Mouse (Mus musculus) kidney, postnatal 0 days (tissue): ENCODE data around the gene Insc. TPM values are rescaled to one million over a fixed set of nuclear protein-coding genes. Genes with fewer than 3 reads are reported as not detected.

Source experiments
- ATAC-seq: fragments of 200-750 bp; cut with Nextera tagmentation; replicated peaks from 2 replicates; pipeline ENCODE4 v1.8.0; 2017; ENCODE audit warnings: low read depth, moderate number of reproducible peaks, moderate TSS enrichment, moderate library complexity; ENCODE audit not compliant: low FRiP score
- DNase-seq: peaks from one replicate; pipeline ENCODE4 v3.0.0-alpha.2; 2016; ENCODE audit warnings: low spot score
- H3K27ac ChIP-seq: fragments of 300-500 bp; sonication (generic); 2 replicates; pipeline ENCODE4 v1.5.1; 2014; ENCODE audit warnings: mild to moderate bottlenecking
- H3K27me3 ChIP-seq: fragments of 300-500 bp; sonication (generic); 2 replicates; pipeline ENCODE4 v1.6.1; 2014; ENCODE audit warnings: low read length, mixed read lengths; ENCODE audit not compliant: insufficient read depth
- H3K36me3 ChIP-seq: fragments of 300-500 bp; sonication (generic); 2 replicates; pipeline ENCODE4 v1.6.1; 2014; ENCODE audit warnings: low read length, mixed read lengths; ENCODE audit not compliant: insufficient read depth
- H3K4me1 ChIP-seq: fragments of 300-500 bp; sonication (generic); replicated peaks from 2 replicates; pipeline ENCODE4 v1.6.1; 2014; ENCODE audit warnings: antibody characterized with exemption, low read length, mixed read lengths; ENCODE audit not compliant: insufficient read depth
- H3K4me2 ChIP-seq: fragments of 300-500 bp; sonication (generic); 2 replicates; pipeline ENCODE4 v1.6.1; 2014; ENCODE audit warnings: mild to moderate bottlenecking, low read length, moderate library complexity, mixed read lengths
- H3K4me3 ChIP-seq: fragments of 300-500 bp; sonication (generic); replicated peaks from 2 replicates; pipeline ENCODE4 v1.5.1; 2014; ENCODE audit warnings: low read depth, low read length
- H3K9ac ChIP-seq: fragments of 300-500 bp; sonication (generic); 2 replicates; pipeline ENCODE4 v1.6.1; 2014; ENCODE audit warnings: low read depth, low read length
- H3K9me3 ChIP-seq: fragments of 300-500 bp; sonication (generic); replicated peaks from 2 replicates; pipeline ENCODE4 v1.6.1; 2016; ENCODE audit warnings: low read length, inconsistent platforms, mixed read lengths
- CTCF ChIP-seq: IDR thresholded peaks from 2 replicates; pipeline ENCODE4 v1.5.1; 2016; ENCODE audit warnings: antibody characterized with exemption, low read depth, mild to moderate bottlenecking, moderate library complexity
- WGBS: fragments of 180-500 bp; shearing (Covaris S2); extraction: QIAGEN DNeasy Blood & Tissue Kit; methylation state at CpG from one replicate; pipeline ENCODE4 v1.1.7; 2014; 5-methylcytosine and 5-hydroxymethylcytosine counted together
- polyA plus RNA-seq: library from polyadenylated mRNA; unstranded; fragments of >200 nt; fragmentation: Nextera tagmentation; extraction: Ambion mirVana; gene quantifications from 2 replicates; pipeline ENCODE4 v1.2.1, GENCODE M21; 2015

Gene Insc
- polyA plus RNA-seq, 1 experiment from 2014 or later: 3.5 TPM

DNA sequence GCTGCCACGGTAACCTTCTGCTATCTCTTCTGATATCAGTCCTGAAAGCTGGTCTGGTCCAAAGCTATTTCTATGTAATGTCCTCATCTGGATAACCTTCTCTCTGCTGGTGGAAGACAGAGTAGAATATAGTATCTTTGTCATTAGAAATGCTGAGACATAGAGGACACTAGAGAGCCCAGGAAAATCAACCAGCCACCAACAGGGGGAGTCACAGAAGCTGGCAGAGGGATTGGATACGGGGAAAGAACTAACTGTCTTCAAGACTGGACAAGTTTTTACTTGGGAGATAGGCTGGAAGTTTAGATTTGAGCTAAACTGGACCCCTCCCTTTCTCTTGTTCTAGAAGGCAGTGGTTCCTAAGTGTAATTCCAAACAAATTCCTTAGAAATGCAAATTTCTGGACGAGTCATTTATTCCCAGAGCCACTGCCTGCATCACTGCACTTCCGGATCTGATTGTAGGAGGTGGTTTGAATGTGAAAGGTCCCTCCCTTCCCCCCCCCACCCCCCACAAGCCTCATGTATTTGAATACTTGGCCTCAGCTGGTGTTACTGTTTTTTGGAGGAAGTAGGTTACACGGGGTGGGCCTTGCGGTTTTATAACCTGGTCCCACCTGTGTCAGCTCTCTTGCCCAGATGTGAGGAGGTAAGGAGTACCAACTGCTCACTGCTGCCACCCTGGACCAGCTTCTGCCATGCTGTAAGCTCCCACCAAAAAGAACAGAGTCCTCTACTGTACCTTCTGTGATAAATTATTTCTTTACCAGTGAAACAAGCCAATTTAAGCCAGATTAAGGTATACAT is 2.9 kb upstream of the Insc start:
- TF ChIP-seq CTCF: peak; percentile 57
- ATAC-seq: no peak

DNA sequence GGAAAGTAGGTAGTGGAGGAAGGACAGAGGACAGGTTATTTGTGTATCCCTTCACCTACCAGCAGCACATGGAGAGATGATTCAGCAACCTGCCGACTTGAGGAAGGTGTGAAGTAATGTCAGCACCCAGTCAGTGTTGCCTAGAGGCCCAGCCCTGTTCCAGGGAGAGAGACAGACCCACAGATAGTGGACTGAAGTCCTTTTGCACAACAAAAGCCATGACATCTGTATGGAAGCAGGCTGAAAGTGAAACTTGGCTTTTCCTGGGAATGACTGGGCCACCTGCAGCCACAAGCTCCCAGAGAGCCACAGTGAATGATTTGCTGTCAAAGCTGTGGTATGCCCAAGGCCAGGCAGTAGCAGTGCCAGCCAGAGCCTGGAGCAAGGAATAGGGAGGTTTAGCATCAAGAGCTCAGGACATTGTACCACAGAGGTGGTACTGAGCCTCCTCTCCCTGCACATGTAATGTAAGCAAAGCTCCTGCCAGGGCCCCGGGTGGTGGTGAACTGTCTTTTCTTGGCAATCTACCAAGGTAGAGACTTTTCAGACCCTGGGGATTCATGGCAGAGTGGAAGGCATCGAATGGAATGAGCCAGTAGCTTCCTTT is 1.2 kb downstream of the Insc start:
- H3K4me3 ChIP-seq: no peak overlapping the region
- no peak overlapping the region for H3K27ac ChIP-seq
- WGBS: 56% methylated on average over 3 of the region's 3 CpGs
- no peak overlapping the region for H3K4me2 ChIP-seq
- DNase-seq (no peak), ATAC-seq (no peak)
- no peaks in the 10 kb centered on the region for H3K36me3 ChIP-seq
- H3K27me3 ChIP-seq: no peaks in the 10 kb centered on the region
- no peak overlapping the region for H3K9ac ChIP-seq
- no peaks in the 10 kb centered on the region for H3K9me3 ChIP-seq
- no peak for TF ChIP-seq CTCF
- 0 out of 2 replicates have a peak, but pooled peaks cover 5% of the 10 kb centered on the region for H3K4me1 ChIP-seq

More for the DNA sequence above, 2.9 kb upstream of the Insc start:
- Histone ChIP-seq H3K9me3 (no peaks in the 10 kb centered on the region), H3K9ac (no peak overlapping the region), H3K4me2 (no peak overlapping the region), H3K27ac (no peak overlapping the region), H3K4me1 (0 out of 2 replicates have a peak, but pooled peaks cover 4% of the 10 kb centered on the region), H3K36me3 (no peaks in the 10 kb centered on the region), H3K27me3 (no peaks in the 10 kb centered on the region), H3K4me3 (no peak overlapping the region)
- 42% methylated on average over 6 of the region's 6 CpGs for WGBS
- peak; percentile 28 for DNase-seq

DNA sequence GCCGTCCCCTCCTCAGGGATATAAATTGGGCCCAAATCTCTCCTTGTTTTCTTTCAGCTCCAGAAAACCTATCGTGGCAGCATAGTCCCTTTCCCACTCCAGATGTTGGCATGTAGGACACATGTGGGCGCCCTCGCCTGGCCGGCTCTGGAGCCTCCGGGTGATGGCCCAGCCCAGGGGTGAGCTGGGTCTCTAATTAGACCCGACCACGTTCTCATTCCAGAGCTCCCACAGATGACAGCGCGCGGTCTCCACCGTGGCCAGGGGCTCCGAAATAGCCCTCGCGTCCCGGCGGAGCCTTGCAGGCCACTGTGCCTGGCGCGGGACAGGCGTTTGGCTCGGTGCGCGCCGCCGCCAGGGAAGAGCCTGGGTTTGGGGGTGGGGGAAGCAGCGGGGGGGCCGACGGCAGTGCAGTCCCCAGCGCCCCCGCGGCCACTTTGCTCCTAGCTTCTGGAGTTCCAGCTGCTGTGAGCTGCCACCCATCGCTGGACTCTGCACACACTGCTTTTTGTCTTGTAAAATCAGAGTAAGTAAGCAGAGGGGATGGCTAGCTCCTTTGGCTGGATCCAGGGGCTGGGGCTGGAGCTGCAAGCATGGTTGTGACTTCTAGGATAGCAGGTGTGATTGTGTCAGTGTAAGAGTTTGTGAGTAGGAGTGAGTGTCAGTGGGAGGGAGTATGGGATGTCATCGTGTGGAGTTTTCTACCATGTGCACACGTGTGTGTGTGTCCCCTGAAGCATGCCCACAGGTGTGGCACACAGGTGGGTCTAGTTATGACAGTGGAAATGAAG is 2.2 kb downstream of the Insc start:
- H3K4me3 ChIP-seq: peak overlapping the region; percentile 28
- 3% methylated on average over 34 of the region's 34 CpGs for WGBS
- no peaks in the 10 kb centered on the region for H3K27me3 ChIP-seq
- 0 out of 2 replicates have a peak, but pooled peaks cover 5% of the 10 kb centered on the region for H3K4me1 ChIP-seq
- 0 out of 2 replicates have a peak overlapping the region, but pooled peaks have one; percentile 27 for H3K9ac ChIP-seq
- peak; percentile 30; the same call in 1 of the 2 replicates for TF ChIP-seq CTCF
- ATAC-seq (no peak), DNase-seq (no peak)
- H3K27ac ChIP-seq: no peak overlapping the region
- H3K36me3 ChIP-seq: no peaks in the 10 kb centered on the region
- no peaks in the 10 kb centered on the region for H3K9me3 ChIP-seq
- peak overlapping the region; percentile 62 for H3K4me2 ChIP-seq

DNA sequence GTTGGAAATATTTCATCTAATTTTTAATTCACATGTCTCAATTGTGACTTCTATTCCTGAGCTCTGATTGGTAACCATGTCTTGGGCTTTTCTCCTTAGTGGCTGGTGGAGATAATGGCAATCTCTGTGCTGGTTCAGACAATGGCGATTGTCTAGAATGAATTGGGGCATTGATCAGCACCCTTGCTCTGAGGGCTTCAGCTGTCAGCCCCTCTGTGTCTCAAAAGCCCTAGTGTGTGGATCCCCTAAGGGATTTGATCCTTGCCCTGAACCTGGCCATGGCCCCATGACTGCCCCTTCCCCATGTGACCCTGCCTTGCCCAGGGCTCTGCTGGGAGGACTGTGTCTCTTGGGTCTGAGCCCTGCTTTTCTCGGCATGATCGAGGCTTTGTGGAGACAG is 4.1 kb downstream of the Insc start:
- ATAC-seq (no peak), DNase-seq (no peak)
- no peak overlapping the region for H3K4me3 ChIP-seq
- no peak overlapping the region for H3K4me2 ChIP-seq
- no peaks in the 10 kb centered on the region for H3K27me3 ChIP-seq
- H3K9ac ChIP-seq: no peak overlapping the region
- H3K4me1 ChIP-seq: 0 out of 2 replicates have a peak, but pooled peaks cover 5% of the 10 kb centered on the region
- no peak for TF ChIP-seq CTCF
- 53% methylated on average over 3 of the region's 3 CpGs for WGBS
- H3K9me3 ChIP-seq: no peaks in the 10 kb centered on the region
- no peak overlapping the region for H3K27ac ChIP-seq
- no peaks in the 10 kb centered on the region for H3K36me3 ChIP-seq

GRCm38 (mm10) chr7:114748239-114748638 is 4.7 kb downstream of the Insc start:
- TF ChIP-seq CTCF: no peak
- H3K4me1 ChIP-seq: 0 out of 2 replicates have a peak, but pooled peaks cover 5% of the 10 kb centered on the region
- H3K27ac ChIP-seq: no peak overlapping the region
- no peak overlapping the region for H3K9ac ChIP-seq
- H3K27me3 ChIP-seq: no peaks in the 10 kb centered on the region
- DNase-seq (no peak), ATAC-seq (no peak)
- no peak overlapping the region for H3K4me3 ChIP-seq
- H3K36me3 ChIP-seq: no peaks in the 10 kb centered on the region
- no peaks in the 10 kb centered on the region for H3K9me3 ChIP-seq
- 57% methylated on average over 4 of the region's 4 CpGs for WGBS
- no peak overlapping the region for H3K4me2 ChIP-seq

DNA sequence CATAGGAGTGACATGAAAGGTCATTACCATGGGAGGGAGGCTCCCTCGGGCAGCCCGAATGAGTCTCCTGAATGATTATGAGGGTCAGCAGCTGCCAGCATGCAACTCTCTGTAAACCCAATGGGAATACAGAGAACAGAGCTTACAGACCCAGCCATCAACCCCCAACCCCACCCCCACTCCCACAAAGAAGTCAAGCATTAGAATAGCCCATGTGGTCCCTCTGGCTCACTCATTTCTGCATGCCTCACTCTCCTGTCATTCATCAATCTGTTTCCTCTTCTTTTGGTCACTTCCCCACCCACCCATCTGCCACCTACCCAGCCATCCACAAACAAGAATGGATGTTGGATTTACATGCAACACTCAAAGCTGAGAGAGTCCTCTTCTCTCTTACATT is 10.0 kb downstream of the Insc start:
- Histone ChIP-seq H3K4me2 (no peak overlapping the region), H3K27ac (no peak overlapping the region), H3K4me1 (no peaks in the 10 kb centered on the region), H3K9ac (no peak overlapping the region), H3K4me3 (no peak overlapping the region), H3K27me3 (no peaks in the 10 kb centered on the region), H3K9me3 (no peaks in the 10 kb centered on the region), H3K36me3 (no peaks in the 10 kb centered on the region)
- DNase-seq (no peak), ATAC-seq (no peak)
- WGBS: 57% methylated on average over 2 of the region's 2 CpGs
- no peak for TF ChIP-seq CTCF
